Mouse (Mus musculus) limb, embryonic 11.5 days (tissue): ENCODE results near the gene Hrh3. TPM values are rescaled to one million over a fixed set of nuclear protein-coding genes. Genes with fewer than 3 reads are reported as not detected.
A peak's percentile ranks its signal among the peaks of the same experiment; 100 is the strongest.

Experiments
- ATAC-seq: fragments of 200-750 bp; cut with Nextera tagmentation; 2 replicates; pipeline ENCODE4 v1.8.0; 2017; ENCODE audit warnings: low read depth; ENCODE audit not compliant: insufficient number of reproducible peaks, low FRiP score, low TSS enrichment
- DNase-seq: peaks from one replicate; pipeline ENCODE4 v3.0.0-alpha.2; 2015; ENCODE audit warnings: low spot score
- H3K27ac ChIP-seq: fragments of 300-500 bp; sonication (generic); replicated peaks from 2 replicates; pipeline ENCODE4 v1.5.1; 2014; ENCODE audit warnings: low read depth, mild to moderate bottlenecking, low read length
- H3K27me3 ChIP-seq: fragments of 300-500 bp; sonication (generic); 2 replicates; pipeline ENCODE4 v1.6.1; 2014; ENCODE audit warnings: mild to moderate bottlenecking, low read length, mixed read lengths; ENCODE audit not compliant: control insufficient read depth, insufficient read depth
- H3K36me3 ChIP-seq: fragments of 300-500 bp; sonication (generic); 2 replicates; pipeline ENCODE4 v1.6.1; 2014; ENCODE audit warnings: mild to moderate bottlenecking, low read length, moderate library complexity, mixed read lengths; ENCODE audit not compliant: control insufficient read depth, insufficient read depth
- H3K4me1 ChIP-seq: fragments of 300-500 bp; sonication (generic); 2 replicates; pipeline ENCODE4 v1.6.1; 2014; ENCODE audit warnings: low read length, mixed read lengths; ENCODE audit not compliant: control insufficient read depth, insufficient read depth
- H3K4me2 ChIP-seq: fragments of 300-500 bp; sonication (generic); 2 replicates; pipeline ENCODE4 v1.6.1; 2014; ENCODE audit warnings: low read depth, mild to moderate bottlenecking, moderate library complexity; ENCODE audit not compliant: severe bottlenecking
- H3K4me3 ChIP-seq: fragments of 300-500 bp; sonication (generic); 2 replicates; pipeline ENCODE4 v1.5.1; 2014; ENCODE audit warnings: low read depth, low read length
- H3K9ac ChIP-seq: fragments of 300-500 bp; sonication (generic); 2 replicates; pipeline ENCODE4 v1.6.1; 2014; ENCODE audit warnings: mild to moderate bottlenecking, low read length
- H3K9me3 ChIP-seq: fragments of 300-500 bp; sonication (generic); 2 replicates; pipeline ENCODE4 v1.6.1; 2016; ENCODE audit warnings: low read length; ENCODE audit not compliant: control insufficient read depth
- WGBS: fragments of 180-500 bp; shearing (Covaris S2); extraction: QIAGEN DNeasy Blood & Tissue Kit; methylation state at CpG from one replicate; pipeline ENCODE4 v1.1.7; 2014; 5-methylcytosine and 5-hydroxymethylcytosine counted together
- polyA plus RNA-seq: library from polyadenylated mRNA; unstranded; fragments of >200 nt; fragmentation: Nextera tagmentation; extraction: Ambion mirVana; gene quantifications from 2 replicates; pipeline ENCODE4 v1.2.1, GENCODE M21; 2014

Gene Hrh3
- polyA plus RNA-seq, 1 experiment from 2014 or later: 0.12 TPM

- 47% methylated on average over 6 of the region's 6 CpGs for WGBS
- peaks cover 7% of the 10 kb centered on the region for H3K4me1 ChIP-seq
- no peak for DNase-seq
Observed at GRCm38 (mm10) chr2:180115279-180115678, 11.0 kb upstream of the Hrh3 start.

GRCm38 (mm10) chr2:180113909-180114890 is 9.9 kb upstream of the Hrh3 start:
- Histone ChIP-seq H3K27ac (no peak overlapping the region), H3K36me3 (no peaks in the 10 kb centered on the region), H3K9me3 (no peaks in the 10 kb centered on the region), H3K27me3 (no peaks in the 10 kb centered on the region; the same call in 1 of the 2 replicates), H3K4me3 (no peak overlapping the region), H3K4me1 (peaks cover 3% of the 10 kb centered on the region; the same call in 1 of the 2 replicates), H3K9ac (no peak overlapping the region), H3K4me2 (no peak overlapping the region)
- no peak for DNase-seq
- ATAC-seq: no peak
- WGBS: 60% methylated on average over 17 of the region's 17 CpGs

More at GRCm38 (mm10) chr2:180115279-180115678, 11.0 kb upstream of the Hrh3 start:
- Histone ChIP-seq H3K4me3 (no peak overlapping the region), H3K27ac (no peak overlapping the region), H3K9ac (no peak overlapping the region), H3K9me3 (no peaks in the 10 kb centered on the region), H3K27me3 (no peaks in the 10 kb centered on the region; the same call in 1 of the 2 replicates), H3K36me3 (no peaks in the 10 kb centered on the region), H3K4me2 (no peak overlapping the region)
- ATAC-seq: no peak

DNA sequence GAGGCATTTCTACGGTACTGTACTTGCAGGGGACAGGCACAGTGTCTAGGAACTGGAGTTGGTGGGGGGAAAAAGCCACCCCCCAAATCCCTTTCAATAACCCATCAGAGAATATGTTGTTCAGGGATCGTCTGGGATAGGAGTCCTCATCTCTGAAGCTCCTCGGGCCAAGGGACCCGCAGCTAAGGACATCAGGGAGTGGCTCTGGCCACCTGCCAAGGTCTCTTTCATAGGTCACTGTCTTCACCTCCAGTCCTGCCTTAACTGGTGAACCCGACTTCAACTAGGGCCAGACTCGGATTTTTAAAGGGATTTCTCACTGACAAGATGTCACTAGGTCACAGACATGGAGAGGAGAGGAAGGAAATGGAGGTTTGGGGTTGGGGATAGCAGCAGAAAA is 4.0 kb upstream of the Hrh3 start:
- DNase-seq: no peak
- no peak for ATAC-seq
- H3K27ac ChIP-seq: no peak overlapping the region
- H3K9me3 ChIP-seq: no peaks in the 10 kb centered on the region
- 70% methylated on average over 6 of the region's 6 CpGs for whole genome bisulfite sequencing
- H3K9ac ChIP-seq: no peak overlapping the region
- no peak overlapping the region for H3K4me2 ChIP-seq
- no peak overlapping the region for H3K4me3 ChIP-seq
- H3K4me1 ChIP-seq: peaks cover 8% of the 10 kb centered on the region
- H3K36me3 ChIP-seq: no peaks in the 10 kb centered on the region
- H3K27me3 ChIP-seq: peaks cover 28% of the 10 kb centered on the region

DNA sequence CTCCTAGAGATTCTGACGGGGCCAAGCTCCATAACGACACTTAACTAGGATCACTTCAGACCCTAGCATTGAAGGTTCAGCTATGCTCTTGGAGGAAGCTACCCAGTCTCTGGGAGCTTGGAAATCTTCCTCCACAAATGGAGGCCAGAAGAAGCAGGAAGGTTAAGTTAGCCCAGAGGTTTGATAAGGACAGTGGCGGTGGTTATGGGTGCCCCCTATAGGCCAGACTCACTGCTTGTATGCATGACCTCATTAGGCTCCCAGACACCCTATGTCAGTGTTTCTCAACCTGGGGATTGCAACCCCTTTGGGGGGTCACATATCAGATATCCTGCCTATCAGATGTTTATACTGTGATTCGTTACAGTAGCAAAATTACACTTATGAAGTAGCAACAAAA is 2.8 kb upstream of the Hrh3 start:
- ATAC-seq (no peak), DNase-seq (no peak)
- no peak overlapping the region for H3K4me2 ChIP-seq
- no peak overlapping the region for H3K9ac ChIP-seq
- no peak overlapping the region for H3K27ac ChIP-seq
- no peak overlapping the region for H3K4me3 ChIP-seq
- peaks cover 40% of the 10 kb centered on the region for H3K27me3 ChIP-seq
- WGBS: 61% methylated on average over 4 of the region's 4 CpGs
- H3K9me3 ChIP-seq: no peaks in the 10 kb centered on the region
- no peaks in the 10 kb centered on the region for H3K36me3 ChIP-seq
- H3K4me1 ChIP-seq: peaks cover 8% of the 10 kb centered on the region

- no peak overlapping the region for H3K4me3 ChIP-seq
- H3K27me3 ChIP-seq: peaks cover 55% of the 10 kb centered on the region
- ATAC-seq (no peak), DNase-seq (no peak)
- peaks cover 8% of the 10 kb centered on the region for H3K4me1 ChIP-seq
- H3K27ac ChIP-seq: no peak overlapping the region
- WGBS: 37% methylated on average over 8 of the region's 8 CpGs
- H3K4me2 ChIP-seq: no peak overlapping the region
- H3K9ac ChIP-seq: no peak overlapping the region
- H3K36me3 ChIP-seq: no peaks in the 10 kb centered on the region
- H3K9me3 ChIP-seq: no peaks in the 10 kb centered on the region
Observed at GRCm38 (mm10) chr2:180105441-180106190, 1.3 kb upstream of the Hrh3 start.

DNA sequence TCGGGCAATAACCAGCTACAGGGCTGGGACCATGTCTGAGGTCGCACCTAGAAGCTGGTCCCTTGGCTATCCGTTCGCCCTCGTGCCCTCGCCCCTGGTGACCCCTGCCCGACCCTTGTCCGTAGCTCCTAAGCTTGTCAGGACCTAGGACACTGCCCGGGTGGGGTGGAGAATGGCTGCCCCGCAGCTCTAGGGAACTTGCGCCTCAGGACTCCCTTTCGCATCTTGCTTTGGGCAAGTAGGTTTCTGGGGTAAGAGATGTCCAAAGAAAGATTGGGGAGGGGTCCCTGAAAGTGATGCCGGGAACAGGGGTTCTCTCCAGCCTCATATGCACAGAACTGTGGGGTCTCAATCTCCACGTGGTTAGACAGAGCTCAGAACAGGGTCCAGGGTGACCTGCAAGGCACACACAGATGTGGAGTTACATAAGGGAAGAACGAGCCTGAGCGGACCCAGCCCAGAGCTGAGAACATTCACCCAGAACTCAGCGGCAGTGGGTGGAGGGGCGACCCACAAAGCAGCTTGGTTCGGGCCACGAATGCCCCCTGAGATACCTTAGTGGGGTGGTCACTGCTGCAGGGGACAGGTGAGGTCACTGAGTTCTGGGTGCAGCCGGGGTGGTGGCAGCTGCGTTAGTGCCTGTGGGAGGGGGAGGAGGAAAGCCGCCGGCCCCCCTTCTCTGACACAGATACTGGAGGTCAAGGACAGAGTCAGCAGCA is 530 bp upstream of the Hrh3 start:
- Histone ChIP-seq H3K4me1 (peaks cover 8% of the 10 kb centered on the region), H3K4me3 (peak overlapping the region; percentile 43; the same call in 1 of the 2 replicates), H3K36me3 (no peaks in the 10 kb centered on the region), H3K4me2 (peak overlapping the region; percentile 94), H3K9ac (no peak overlapping the region), H3K27me3 (peaks cover 62% of the 10 kb centered on the region), H3K27ac (no peak overlapping the region), H3K9me3 (no peaks in the 10 kb centered on the region)
- ATAC-seq (peak; percentile 55; the same call in 1 of the 2 replicates), DNase-seq (no peak)
- WGBS: 13% methylated on average over 24 of the region's 24 CpGs

DNA sequence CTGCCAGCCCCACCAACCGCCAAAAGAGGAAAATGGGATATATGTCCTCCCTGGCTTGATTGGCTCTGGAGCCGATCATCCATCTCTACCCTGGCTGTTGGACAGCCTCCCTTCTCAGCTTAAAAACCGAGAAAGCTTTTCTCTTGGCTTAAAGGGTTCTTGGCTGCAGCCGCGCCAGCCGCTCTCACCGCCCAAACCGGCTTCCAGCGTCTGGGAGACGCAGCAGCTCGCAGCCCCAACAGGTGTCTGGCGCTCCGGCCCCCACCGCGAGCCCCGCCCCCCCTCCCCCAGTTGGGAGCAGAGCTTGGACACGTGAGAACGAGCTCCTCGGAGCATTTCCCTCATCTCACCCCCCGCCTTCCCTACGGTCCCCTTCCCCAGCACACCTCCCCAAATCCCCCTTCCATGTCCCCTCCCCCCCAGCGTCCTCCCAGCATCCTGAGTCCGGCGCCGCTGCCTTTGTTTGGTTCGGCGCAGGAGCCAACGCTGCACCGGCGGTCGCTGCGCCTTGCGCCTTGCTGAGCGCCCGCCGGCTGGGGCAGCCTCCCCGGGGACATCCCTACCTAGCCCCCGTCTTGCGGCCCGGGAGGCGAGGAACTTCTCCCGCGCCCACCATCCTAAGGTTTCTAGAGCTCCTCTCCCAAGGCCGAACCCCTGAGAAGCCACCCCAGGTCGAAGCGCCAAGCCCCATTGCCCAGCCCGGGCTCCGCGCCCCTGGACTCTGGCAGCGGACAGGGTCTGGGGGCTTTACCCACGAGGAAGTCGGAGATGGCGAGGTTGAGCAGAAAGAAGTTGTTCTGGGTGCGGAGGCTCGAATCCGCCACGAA is 924 bp downstream of the Hrh3 start:
- Histone ChIP-seq H3K4me2 (peak overlapping the region; percentile 94), H3K9ac (no peak overlapping the region), H3K4me1 (peaks cover 10% of the 10 kb centered on the region), H3K27me3 (peaks cover 74% of the 10 kb centered on the region), H3K9me3 (no peaks in the 10 kb centered on the region), H3K36me3 (no peaks in the 10 kb centered on the region), H3K4me3 (peak overlapping the region; percentile 43), H3K27ac (no peak overlapping the region)
- 1% methylated on average over 56 of the region's 57 CpGs for WGBS
- ATAC-seq: no peak
- peak; percentile 40 for DNase-seq
